Mouse (Mus musculus) MEL (cell line): Measurements from ENCODE around the gene Bad.

Experiments used
- CTCF ChIP-seq, 3 experiments: IDR thresholded peaks in 2 of 3; conservative IDR thresholded peaks in 1 of 3; 2 replicates each; pipeline ENCODE4 v1.5.1; 2011 to 2012; ENCODE audit warnings: low read length in 3 of 3, low read depth in 2 of 3, mild to moderate bottlenecking in 2 of 3, improper control_type of control experiment in 1 of 3, inconsistent platforms in 1 of 3, mixed read lengths in 1 of 3, moderate library complexity in 1 of 3; ENCODE audit not compliant: control insufficient read depth in 1 of 3, insufficient read depth in 1 of 3, poor library complexity in 1 of 3, severe bottlenecking in 1 of 3
- EP300 ChIP-seq, 2 experiments: IDR thresholded peaks; 2 replicates each; pipeline ENCODE4 v1.6.1; 2011; ENCODE audit warnings: improper control_type of control experiment in 2 of 2, low read length in 2 of 2, low read depth in 1 of 2, mild to moderate bottlenecking in 1 of 2
- GATA1 ChIP-seq: IDR thresholded peaks from 2 replicates; pipeline ENCODE4 v1.6.1; 2011; ENCODE audit warnings: low read depth, low read length, improper control_type of control experiment
- HCFC1 ChIP-seq: IDR thresholded peaks from 2 replicates; pipeline ENCODE4 v1.6.1; 2012; ENCODE audit warnings: low read depth, mild to moderate bottlenecking, inconsistent platforms, low read length, improper control_type of control experiment, moderate library complexity
- MAFK ChIP-seq: IDR thresholded peaks from 2 replicates; pipeline ENCODE4 v1.6.1; 2011; ENCODE audit warnings: low read depth, mild to moderate bottlenecking, low read length, improper control_type of control experiment, borderline replicate concordance
- MYC ChIP-seq: IDR thresholded peaks from 2 replicates; pipeline ENCODE4 v1.6.1; 2011; ENCODE audit warnings: low read depth, mild to moderate bottlenecking, low read length, improper control_type of control experiment, moderate library complexity
- POLR2A ChIP-seq, 2 experiments: IDR thresholded peaks; 2 replicates each; pipeline ENCODE4 v1.6.1; 2011 to 2012; ENCODE audit warnings: low read length in 2 of 2, mild to moderate bottlenecking in 2 of 2, control low read depth in 1 of 2, improper control_type of control experiment in 1 of 2, low read depth in 1 of 2, moderate library complexity in 1 of 2; ENCODE audit not compliant: control insufficient read depth in 1 of 2, insufficient read depth in 1 of 2, poor library complexity in 1 of 2
- POLR2AphosphoS2 ChIP-seq: IDR thresholded peaks from 2 replicates; pipeline ENCODE4 v1.6.1; 2011; ENCODE audit warnings: low read length, improper control_type of control experiment
- TCF12 ChIP-seq: IDR thresholded peaks from 2 replicates; pipeline ENCODE4 v1.6.1; 2014; ENCODE audit warnings: low read depth, mild to moderate bottlenecking, inconsistent platforms, low read length, improper control_type of control experiment, moderate library complexity
- USF1 ChIP-seq: IDR thresholded peaks from 2 replicates; pipeline ENCODE4 v1.6.1; 2014; ENCODE audit warnings: low read depth, mild to moderate bottlenecking, inconsistent platforms, low read length, improper control_type of control experiment, moderate library complexity
- ZNF384 ChIP-seq: IDR thresholded peaks from 2 replicates; pipeline ENCODE4 v1.6.1; 2012; ENCODE audit warnings: low read depth, mild to moderate bottlenecking, inconsistent platforms, low read length, improper control_type of control experiment

- TF ChIP-seq HCFC1 (no peak), TCF12 (no peak), POLR2AphosphoS2 (no peak), GATA1 (no peak), CTCF (IDR thresholded peaks at IDR 0.05 in 2 of 3, conservative IDR thresholded peaks at IDR 0.05 in 1 of 3; ENCODE audit: control insufficient read depth in 1 of 3, insufficient read depth in 1 of 3, low read depth in 2 of 3, low read length in 3 of 3, poor library complexity in 1 of 3, severe bottlenecking in 1 of 3) (no peak), MAFK (no peak), USF1 (no peak), EP300 (IDR thresholded peaks at IDR 0.05; ENCODE audit: low read depth in 1 of 2, low read length in 2 of 2) (no peak), MYC (no peak), ZNF384 (no peak), POLR2A (IDR thresholded peaks at IDR 0.05; ENCODE audit: control insufficient read depth in 1 of 2, insufficient read depth in 1 of 2, low read depth in 1 of 2, low read length in 2 of 2, poor library complexity in 1 of 2) (no peak)
Measured at GRCm38 (mm10) chr19:6903031-6903430, 38.6 kb upstream of the Bad start.
